In the genomic region with DNA sequence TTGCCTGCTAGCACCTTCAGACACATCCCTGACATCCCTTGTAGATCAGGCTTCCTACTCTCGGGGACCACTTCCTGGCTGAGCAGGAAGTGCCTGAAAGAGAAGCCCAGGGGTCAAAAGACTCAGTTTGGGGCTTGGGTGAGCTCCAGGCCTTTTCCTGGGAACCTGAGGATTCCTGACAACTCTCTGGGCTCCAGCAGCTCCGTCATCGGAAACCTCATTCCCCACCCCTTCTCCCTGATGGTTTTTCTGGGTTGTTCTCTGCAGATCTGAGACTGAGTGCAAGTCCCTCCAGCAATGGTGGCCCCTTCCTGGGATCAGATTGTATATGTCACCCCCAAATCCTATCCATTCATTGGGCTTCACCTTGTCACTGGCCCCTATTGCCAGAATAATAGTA, we compare ENCODE assay signal across 16 mouse cellular contexts.
"Had no signal": no experiment of that assay in that cellular context is flagged by ENCODE, and none has a peak within 500 bp of the region (broad histone marks: within the 10 kb centered on the region; RNA-seq: fewer than 3 reads in every experiment).

No protein-coding gene starts in this region.

- H3K9me3 ChIP-seq: neural tube, embryonic 13.5 days; neural tube, embryonic 15.5 days; stomach, embryonic 15.5 days had no signal

- H3K9ac ChIP-seq: neural tube, embryonic 13.5 days; neural tube, embryonic 15.5 days; stomach, embryonic 15.5 days had no signal

- H3K4me1 ChIP-seq: neural tube, embryonic 13.5 days; neural tube, embryonic 15.5 days; stomach, embryonic 15.5 days had no signal

- H3K4me3 ChIP-seq: neural tube, embryonic 13.5 days; neural tube, embryonic 15.5 days; stomach, embryonic 15.5 days had no signal

- DNase-seq: retina, postnatal 1 day; right cerebral cortex, adult 18-20 months; right cerebral cortex, postnatal 14 days; right cerebral cortex, postnatal 25 days; right cerebral cortex, postnatal 4 days; spleen, adult 18-20 months; thymus, adult 18-20 months; thymus, adult 2 months; thymus, postnatal 14 days; thymus, postnatal 25 days; thymus, postnatal 36 days; thymus, postnatal 4 days had no signal

- H3K27me3 ChIP-seq: neural tube, embryonic 13.5 days; neural tube, embryonic 15.5 days; stomach, embryonic 15.5 days had no signal

- H3K36me3 ChIP-seq: neural tube, embryonic 13.5 days; neural tube, embryonic 15.5 days; stomach, embryonic 15.5 days had no signal

- H3K27ac ChIP-seq: neural tube, embryonic 13.5 days; neural tube, embryonic 15.5 days; stomach, embryonic 15.5 days; stomach, postnatal 0 days had no signal

- H3K4me2 ChIP-seq: neural tube, embryonic 13.5 days; neural tube, embryonic 15.5 days; stomach, embryonic 15.5 days had no signal
